Mouse (Mus musculus): ENCODE measurements at regions not wholly inside any gene's neighbourhood (a gene's known extent, or its start where the extent isn't known, plus 50 kb on each side); places are given as distances from the start of the nearest gene placed in this dataset.
"Not testable (repeated sequence)": the region's sequence is repeated elsewhere in the genome, so short reads cannot be mapped to it uniquely, and the experiment has no call there.

GRCm38 (mm10) chr12:15607091-15607490 lies 209.6 kb downstream of the Trib2 start:
- H3K4me1 ChIP-seq (ENCODE audit: control insufficient read depth, insufficient read depth, insufficient read length), result no peaks in the 10 kb centered on the region
- WGBS, result 88% methylated on average over 1 of the region's 1 CpGs
- H3K4me3 ChIP-seq (ENCODE audit: extremely low read depth, insufficient read depth, insufficient read length), result no peak overlapping the region
- no peak overlapping the region for H3K27ac ChIP-seq (ENCODE audit: insufficient read depth, low read length)
- H3K36me3 ChIP-seq (ENCODE audit: control insufficient read depth, insufficient read depth, low read length), result no peaks in the 10 kb centered on the region
- no peak for TF ChIP-seq CTCF (IDR thresholded peaks at IDR 0.05; ENCODE audit: extremely low read depth, insufficient read depth, insufficient read length, insufficient replicate concordance)
- TF ChIP-seq POLR2A (IDR thresholded peaks at IDR 0.05; ENCODE audit: low read depth, low read length), result no peak
- no peaks in the 10 kb centered on the region for H3K27me3 ChIP-seq (ENCODE audit: control insufficient read depth, insufficient read depth, low read length)
- DNase-seq (ENCODE audit: low read depth in 1 of 2, low spot score in 2 of 2), result no peak

GRCm38 (mm10) chr12:15606095-15606494 lies 210.6 kb downstream of the Trib2 start:
- Histone ChIP-seq H3K4me3 (ENCODE audit: extremely low read depth, insufficient read depth, insufficient read length) (no peak overlapping the region), H3K36me3 (ENCODE audit: control insufficient read depth, insufficient read depth, low read length) (no peaks in the 10 kb centered on the region), H3K27ac (ENCODE audit: insufficient read depth, low read length) (no peak overlapping the region), H3K27me3 (ENCODE audit: control insufficient read depth, insufficient read depth, low read length) (no peaks in the 10 kb centered on the region), H3K4me1 (ENCODE audit: control insufficient read depth, insufficient read depth, insufficient read length) (no peaks in the 10 kb centered on the region)
- 68% methylated on average over 4 of the region's 4 CpGs for WGBS
- no peak for DNase-seq (ENCODE audit: low read depth in 1 of 2, low spot score in 2 of 2)
- no peak for TF ChIP-seq CTCF (IDR thresholded peaks at IDR 0.05; ENCODE audit: extremely low read depth, insufficient read depth, insufficient read length, insufficient replicate concordance)
- TF ChIP-seq POLR2A (IDR thresholded peaks at IDR 0.05; ENCODE audit: low read depth, low read length), result no peak

GRCm38 (mm10) chr12:15604630-15605029 lies 212.1 kb downstream of the Trib2 start:
- 89% methylated on average over 1 of the region's 1 CpGs for WGBS
- Histone ChIP-seq H3K4me1 (ENCODE audit: control insufficient read depth, insufficient read depth, insufficient read length) (no peaks in the 10 kb centered on the region), H3K27ac (ENCODE audit: insufficient read depth, low read length) (no peak overlapping the region), H3K27me3 (ENCODE audit: control insufficient read depth, insufficient read depth, low read length) (no peaks in the 10 kb centered on the region), H3K4me3 (ENCODE audit: extremely low read depth, insufficient read depth, insufficient read length) (no peak overlapping the region), H3K36me3 (ENCODE audit: control insufficient read depth, insufficient read depth, low read length) (no peaks in the 10 kb centered on the region)
- TF ChIP-seq CTCF (IDR thresholded peaks at IDR 0.05; ENCODE audit: extremely low read depth, insufficient read depth, insufficient read length, insufficient replicate concordance) (no peak), POLR2A (IDR thresholded peaks at IDR 0.05; ENCODE audit: low read depth, low read length) (no peak)
- DNase-seq (ENCODE audit: low read depth in 1 of 2, low spot score in 2 of 2), result no peak

GRCm38 (mm10) chr12:15603885-15604284 lies 212.8 kb downstream of the Trib2 start:
- Histone ChIP-seq H3K4me1 (ENCODE audit: control insufficient read depth, insufficient read depth, insufficient read length) (no peaks in the 10 kb centered on the region), H3K27me3 (ENCODE audit: control insufficient read depth, insufficient read depth, low read length) (no peaks in the 10 kb centered on the region), H3K36me3 (ENCODE audit: control insufficient read depth, insufficient read depth, low read length) (no peaks in the 10 kb centered on the region), H3K4me3 (ENCODE audit: extremely low read depth, insufficient read depth, insufficient read length) (no peak overlapping the region), H3K27ac (ENCODE audit: insufficient read depth, low read length) (no peak overlapping the region)
- 75% methylated on average over 5 of the region's 5 CpGs for WGBS
- no peak for TF ChIP-seq POLR2A (IDR thresholded peaks at IDR 0.05; ENCODE audit: low read depth, low read length)
- no peak for TF ChIP-seq CTCF (IDR thresholded peaks at IDR 0.05; ENCODE audit: extremely low read depth, insufficient read depth, insufficient read length, insufficient replicate concordance)
- no peak for DNase-seq (ENCODE audit: low read depth in 1 of 2, low spot score in 2 of 2)

GRCm38 (mm10) chr12:15603319-15603718 lies 213.4 kb downstream of the Trib2 start:
- DNase-seq (ENCODE audit: low read depth in 1 of 2, low spot score in 2 of 2), result no peak
- WGBS, result 73% methylated on average over 5 of the region's 5 CpGs
- H3K4me3 ChIP-seq (ENCODE audit: extremely low read depth, insufficient read depth, insufficient read length), result no peak overlapping the region
- no peaks in the 10 kb centered on the region for H3K36me3 ChIP-seq (ENCODE audit: control insufficient read depth, insufficient read depth, low read length)
- no peaks in the 10 kb centered on the region for H3K27me3 ChIP-seq (ENCODE audit: control insufficient read depth, insufficient read depth, low read length)
- TF ChIP-seq POLR2A (IDR thresholded peaks at IDR 0.05; ENCODE audit: low read depth, low read length) (no peak), CTCF (IDR thresholded peaks at IDR 0.05; ENCODE audit: extremely low read depth, insufficient read depth, insufficient read length, insufficient replicate concordance) (no peak)
- no peak overlapping the region for H3K27ac ChIP-seq (ENCODE audit: insufficient read depth, low read length)
- no peaks in the 10 kb centered on the region for H3K4me1 ChIP-seq (ENCODE audit: control insufficient read depth, insufficient read depth, insufficient read length)

- 57% methylated on average over 2 of the region's 2 CpGs for WGBS
Observed at GRCm38 (mm10) chr12:15594704-15595103, 222.0 kb downstream of the Trib2 start.

GRCm38 (mm10) chr12:15587864-15588263 lies 228.9 kb downstream of the Trib2 start:
- WGBS, result 93% methylated on average over 2 of the region's 2 CpGs
- DNase-seq (ENCODE audit: low read depth in 1 of 2, low spot score in 2 of 2); H3K27ac ChIP-seq (ENCODE audit: insufficient read depth, low read length); H3K4me1 ChIP-seq (ENCODE audit: control insufficient read depth, insufficient read depth, insufficient read length); H3K4me3 ChIP-seq (ENCODE audit: extremely low read depth, insufficient read depth, insufficient read length); H3K27me3 ChIP-seq (ENCODE audit: control insufficient read depth, insufficient read depth, low read length); H3K36me3 ChIP-seq (ENCODE audit: control insufficient read depth, insufficient read depth, low read length): not testable (repeated sequence)

More at GRCm38 (mm10) chr12:15594704-15595103, 222.0 kb downstream of the Trib2 start:
- Histone ChIP-seq H3K27me3 (ENCODE audit: control insufficient read depth, insufficient read depth, low read length) (no peaks in the 10 kb centered on the region), H3K4me3 (ENCODE audit: extremely low read depth, insufficient read depth, insufficient read length) (no peak overlapping the region), H3K36me3 (ENCODE audit: control insufficient read depth, insufficient read depth, low read length) (no peaks in the 10 kb centered on the region), H3K27ac (ENCODE audit: insufficient read depth, low read length) (no peak overlapping the region), H3K4me1 (ENCODE audit: control insufficient read depth, insufficient read depth, insufficient read length) (no peaks in the 10 kb centered on the region)
- TF ChIP-seq POLR2A (IDR thresholded peaks at IDR 0.05; ENCODE audit: low read depth, low read length) (no peak), CTCF (IDR thresholded peaks at IDR 0.05; ENCODE audit: extremely low read depth, insufficient read depth, insufficient read length, insufficient replicate concordance) (no peak)
- no peak for DNase-seq (ENCODE audit: low read depth in 1 of 2, low spot score in 2 of 2)
